Mouse (Mus musculus) liver, embryonic 13.5 days (tissue): ENCODE data around the gene Mettl27. TPM values are rescaled to one million over a fixed set of nuclear protein-coding genes. Genes with fewer than 3 reads are reported as not detected.
A peak's percentile ranks its signal among the peaks of the same experiment; 100 is the strongest.
"Not testable (repeated sequence)": the region's sequence is repeated elsewhere in the genome, so short reads cannot be mapped to it uniquely, and the experiment has no call there.

ENCODE experiments used
- ATAC-seq: fragments of 200-750 bp; cut with Nextera tagmentation; 2 replicates; pipeline ENCODE4 v1.8.0; 2017; ENCODE audit warnings: low read depth, mild to moderate bottlenecking, moderate number of reproducible peaks, moderate library complexity
- DNase-seq: peaks from one replicate; pipeline ENCODE4 v3.0.0; 2022
- H3K27ac ChIP-seq: fragments of 300-500 bp; sonication (generic); 2 replicates; pipeline ENCODE4 v1.5.1; 2015; ENCODE audit warnings: moderate library complexity, mild to moderate bottlenecking, inconsistent platforms
- H3K27me3 ChIP-seq: fragments of 300-500 bp; sonication (generic); 2 replicates; pipeline ENCODE4 v1.6.1; 2015; ENCODE audit warnings: mild to moderate bottlenecking, inconsistent platforms
- H3K36me3 ChIP-seq: fragments of 300-500 bp; sonication (generic); 2 replicates; pipeline ENCODE4 v1.6.1; 2015; ENCODE audit warnings: mild to moderate bottlenecking, inconsistent platforms
- H3K4me1 ChIP-seq: fragments of 300-500 bp; sonication (generic); replicated peaks from 2 replicates; pipeline ENCODE4 v1.6.1; 2015; ENCODE audit warnings: inconsistent platforms
- H3K4me2 ChIP-seq: fragments of 300-500 bp; sonication (generic); 2 replicates; pipeline ENCODE4 v1.6.1; 2015; ENCODE audit warnings: inconsistent platforms, mild to moderate bottlenecking, moderate library complexity
- H3K4me3 ChIP-seq: fragments of 300-500 bp; sonication (generic); replicated peaks from 2 replicates; pipeline ENCODE4 v1.5.1; 2015; ENCODE audit warnings: mild to moderate bottlenecking, inconsistent platforms
- H3K9ac ChIP-seq: fragments of 300-500 bp; sonication (generic); 2 replicates; pipeline ENCODE4 v1.6.1; 2015; ENCODE audit warnings: mild to moderate bottlenecking, inconsistent platforms
- H3K9me3 ChIP-seq: fragments of 300-500 bp; sonication (generic); replicated peaks from 2 replicates; pipeline ENCODE4 v1.6.1; 2016; ENCODE audit warnings: inconsistent platforms
- WGBS: fragments of 180-500 bp; shearing (Covaris S2); methylation state at CpG from one replicate; pipeline ENCODE4 v1.1.7; 2015; ENCODE audit not compliant: insufficient replicate concordance; 5-methylcytosine and 5-hydroxymethylcytosine counted together
- polyA plus RNA-seq: library from polyadenylated mRNA; unstranded; fragments of >200 nt; fragmentation: Nextera tagmentation; extraction: Ambion mirVana; gene quantifications from 2 replicates; pipeline ENCODE4 v1.2.1, GENCODE M21; 2015

Gene Mettl27
- polyA plus RNA-seq, 1 experiment from 2014 or later, result 12.2 TPM

GRCm38 (mm10) chr5:134939554-134939953, 7.4 kb downstream of the Mettl27 start:
- 56% methylated on average over 5 of the region's 7 CpGs for WGBS

GRCm38 (mm10) chr5:134941472-134942209, 9.5 kb downstream of the Mettl27 start:
- H3K27me3 ChIP-seq, result peaks cover 14% of the 10 kb centered on the region
- DNase-seq, result no peak
- H3K4me3 ChIP-seq, result no peak overlapping the region
- H3K27ac ChIP-seq, result peak overlapping the region; percentile 55
- H3K36me3 ChIP-seq, result no peaks in the 10 kb centered on the region
- H3K4me1 ChIP-seq, result peaks cover 18% of the 10 kb centered on the region
- ATAC-seq, result peak; percentile 60
- WGBS, result 65% methylated on average over 14 of the region's 14 CpGs
- H3K9ac ChIP-seq, result no peak overlapping the region
- H3K9me3 ChIP-seq, result no peaks in the 10 kb centered on the region
- H3K4me2 ChIP-seq, result no peak overlapping the region

More at GRCm38 (mm10) chr5:134939554-134939953, 7.4 kb downstream of the Mettl27 start:
- H3K4me1 ChIP-seq, H3K27me3 ChIP-seq, H3K4me2 ChIP-seq, H3K9me3 ChIP-seq, ATAC-seq, H3K9ac ChIP-seq, H3K36me3 ChIP-seq, DNase-seq, H3K27ac ChIP-seq, H3K4me3 ChIP-seq: not testable (repeated sequence)

GRCm38 (mm10) chr5:134942740-134943139, 10.6 kb downstream of the Mettl27 start:
- Histone ChIP-seq H3K27me3 (peaks cover 20% of the 10 kb centered on the region), H3K4me2 (no peak overlapping the region), H3K27ac (no peak overlapping the region; the same call in 1 of the 2 replicates), H3K9me3 (no peaks in the 10 kb centered on the region), H3K4me1 (peaks cover 29% of the 10 kb centered on the region), H3K9ac (no peak overlapping the region), H3K4me3 (no peak overlapping the region), H3K36me3 (no peaks in the 10 kb centered on the region)
- WGBS, result 68% methylated on average over 2 of the region's 2 CpGs
- ATAC-seq (no peak), DNase-seq (no peak)

GRCm38 (mm10) chr5:134944179-134944578, 12.0 kb downstream of the Mettl27 start:
- DNase-seq, result no peak
- H3K4me1 ChIP-seq, result peaks cover 34% of the 10 kb centered on the region
- H3K27me3 ChIP-seq, result peaks cover 20% of the 10 kb centered on the region
- H3K4me2 ChIP-seq, result no peak overlapping the region
- no peak overlapping the region for H3K27ac ChIP-seq
- H3K36me3 ChIP-seq, result no peaks in the 10 kb centered on the region
- no peaks in the 10 kb centered on the region for H3K9me3 ChIP-seq
- 34% methylated on average over 5 of the region's 5 CpGs for WGBS
- no peak overlapping the region for H3K9ac ChIP-seq
- no peak overlapping the region for H3K4me3 ChIP-seq
- no peak for ATAC-seq

GRCm38 (mm10) chr5:134945266-134945959, 13.2 kb downstream of the Mettl27 start:
- H3K9me3 ChIP-seq, result no peaks in the 10 kb centered on the region
- H3K36me3 ChIP-seq, result no peaks in the 10 kb centered on the region
- peaks cover 34% of the 10 kb centered on the region for H3K4me1 ChIP-seq
- peaks cover 20% of the 10 kb centered on the region for H3K27me3 ChIP-seq
- DNase-seq (no peak), ATAC-seq (peak; percentile 43; the same call in 1 of the 2 replicates)
- WGBS, result 54% methylated on average over 18 of the region's 19 CpGs
- H3K4me3 ChIP-seq, result no peak overlapping the region
- no peak overlapping the region for H3K9ac ChIP-seq
- H3K27ac ChIP-seq, result no peak overlapping the region
- H3K4me2 ChIP-seq, result no peak overlapping the region

- no peak overlapping the region for H3K4me3 ChIP-seq
- peaks cover 36% of the 10 kb centered on the region for H3K4me1 ChIP-seq
- 0 out of 2 replicates have a peak, but pooled peaks have one; percentile 8 for ATAC-seq
- no peaks in the 10 kb centered on the region for H3K36me3 ChIP-seq
- DNase-seq, result no peak
- WGBS, result 45% methylated on average over 43 of the region's 43 CpGs
- no peaks in the 10 kb centered on the region for H3K9me3 ChIP-seq
- peaks cover 20% of the 10 kb centered on the region for H3K27me3 ChIP-seq
- H3K9ac ChIP-seq, result no peak overlapping the region
- H3K27ac ChIP-seq, result no peak overlapping the region
- no peak overlapping the region for H3K4me2 ChIP-seq
Measured at GRCm38 (mm10) chr5:134946063-134946856, 14.1 kb downstream of the Mettl27 start.

GRCm38 (mm10) chr5:134946857-134947255, 14.7 kb downstream of the Mettl27 start, which contains the start of gene Cldn4:
Gene Cldn4, minus strand, starts transcription at chr5:134946934.
- Histone ChIP-seq H3K27me3 (peaks cover 20% of the 10 kb centered on the region), H3K4me2 (no peak within 1 kb of the TSS), H3K9me3 (no peaks in the 10 kb centered on the region), H3K36me3 (no peaks in the 10 kb centered on the region), H3K27ac (no peak within 1 kb of the TSS), H3K4me1 (peaks cover 41% of the 10 kb centered on the region), H3K4me3 (no peak within 1 kb of the TSS), H3K9ac (no peak within 1 kb of the TSS)
- ATAC-seq (no peak), DNase-seq (no peak)
- WGBS, result 45% methylated on average over 11 of the region's 11 CpGs

- no peak for DNase-seq
- no peak overlapping the region for H3K4me2 ChIP-seq
- 35% methylated on average over 5 of the region's 5 CpGs for WGBS
- peaks cover 41% of the 10 kb centered on the region for H3K4me1 ChIP-seq
- ATAC-seq, result no peak
- H3K27me3 ChIP-seq, result peaks cover 20% of the 10 kb centered on the region
- H3K27ac ChIP-seq, result no peak overlapping the region
- H3K4me3 ChIP-seq, result no peak overlapping the region
- H3K9me3 ChIP-seq, result no peaks in the 10 kb centered on the region
- H3K36me3 ChIP-seq, result no peaks in the 10 kb centered on the region
- no peak overlapping the region for H3K9ac ChIP-seq
Measured at GRCm38 (mm10) chr5:134947420-134948084, 15.4 kb downstream of the Mettl27 start.

GRCm38 (mm10) chr5:134948085-134948439, 15.9 kb downstream of the Mettl27 start:
- WGBS, result 36% methylated on average over 4 of the region's 4 CpGs
- no peak overlapping the region for H3K9ac ChIP-seq
- H3K4me3 ChIP-seq, result no peak overlapping the region
- no peaks in the 10 kb centered on the region for H3K9me3 ChIP-seq
- DNase-seq (no peak), ATAC-seq (no peak)
- H3K36me3 ChIP-seq, result no peaks in the 10 kb centered on the region
- no peak overlapping the region for H3K27ac ChIP-seq
- H3K4me2 ChIP-seq, result no peak overlapping the region
- peaks cover 20% of the 10 kb centered on the region for H3K27me3 ChIP-seq
- peaks cover 41% of the 10 kb centered on the region for H3K4me1 ChIP-seq

GRCm38 (mm10) chr5:134951053-134951884, 19.1 kb downstream of the Mettl27 start:
- H3K36me3 ChIP-seq, result no peaks in the 10 kb centered on the region
- no peak overlapping the region for H3K4me3 ChIP-seq
- ATAC-seq (no peak; the same call in 1 of the 2 replicates), DNase-seq (no peak)
- H3K4me1 ChIP-seq, result peaks cover 32% of the 10 kb centered on the region
- no peaks in the 10 kb centered on the region for H3K9me3 ChIP-seq
- 0 out of 2 replicates have a peak overlapping the region, but pooled peaks have one; percentile 4 for H3K9ac ChIP-seq
- H3K27me3 ChIP-seq, result peaks cover 9% of the 10 kb centered on the region
- WGBS, result 15% methylated on average over 19 of the region's 19 CpGs
- no peak overlapping the region for H3K27ac ChIP-seq
- H3K4me2 ChIP-seq, result peak overlapping the region; percentile 23
